Mouse (Mus musculus) liver, embryonic 16.5 days (tissue): ENCODE results near the gene Dynlrb2. TPM values are rescaled to one million over a fixed set of nuclear protein-coding genes. Genes with fewer than 3 reads are reported as not detected.

Source experiments
- ATAC-seq: fragments of 200-750 bp; cut with Nextera tagmentation; 2 replicates; pipeline ENCODE4 v1.8.0; 2017; ENCODE audit warnings: low read depth, mild to moderate bottlenecking, moderate number of reproducible peaks, moderate library complexity
- H3K27ac ChIP-seq: fragments of 300-500 bp; sonication (generic); 2 replicates; pipeline ENCODE4 v1.5.1; 2014; ENCODE audit warnings: mild to moderate bottlenecking, low read length
- H3K27me3 ChIP-seq: fragments of 300-500 bp; sonication (generic); 2 replicates; pipeline ENCODE4 v1.6.1; 2014; ENCODE audit warnings: low read depth, low read length, mixed read lengths; ENCODE audit not compliant: control insufficient read depth, insufficient read depth
- H3K36me3 ChIP-seq: fragments of 300-500 bp; sonication (generic); 2 replicates; pipeline ENCODE4 v1.6.1; 2014; ENCODE audit warnings: mild to moderate bottlenecking; ENCODE audit not compliant: control insufficient read depth, insufficient read depth
- H3K4me1 ChIP-seq: fragments of 300-500 bp; sonication (generic); 2 replicates; pipeline ENCODE4 v1.6.1; 2014; ENCODE audit warnings: low read depth, low read length, mixed read lengths; ENCODE audit not compliant: control insufficient read depth
- H3K4me2 ChIP-seq: fragments of 300-500 bp; sonication (generic); 2 replicates; pipeline ENCODE4 v1.6.1; 2014; ENCODE audit warnings: low read depth, low read length, mixed read lengths
- H3K4me3 ChIP-seq: fragments of 300-500 bp; sonication (generic); 2 replicates; pipeline ENCODE4 v1.5.1; 2014; ENCODE audit warnings: low read depth, mild to moderate bottlenecking, low read length
- H3K9ac ChIP-seq: fragments of 300-500 bp; sonication (generic); 2 replicates; pipeline ENCODE4 v1.6.1; 2014; ENCODE audit warnings: low read depth, low read length
- H3K9me3 ChIP-seq: fragments of 300-500 bp; sonication (generic); replicated peaks from 2 replicates; pipeline ENCODE4 v1.6.1; 2016; ENCODE audit warnings: low read length; ENCODE audit not compliant: control insufficient read depth
- WGBS: fragments of 180-500 bp; shearing (Covaris S2); extraction: QIAGEN DNeasy Blood & Tissue Kit; methylation state at CpG from one replicate; pipeline ENCODE4 v1.1.7; 2014; ENCODE audit not compliant: insufficient replicate concordance; 5-methylcytosine and 5-hydroxymethylcytosine counted together
- polyA plus RNA-seq: library from polyadenylated mRNA; unstranded; fragments of >200 nt; fragmentation: Nextera tagmentation; extraction: Ambion mirVana; gene quantifications from 2 replicates; pipeline ENCODE4 v1.2.1, GENCODE M21; 2015

The Dynlrb2 gene
- not detected in 2 replicates for polyA plus RNA-seq

GRCm38 (mm10) chr8:116504477-116505120 lies at the start of gene Dynlrb2:
Gene Dynlrb2 (plus strand): TSS chr8:116504974.
- 5% methylated on average over 19 of the region's 19 CpGs for WGBS
- Histone ChIP-seq H3K4me3 (peak within 1 kb of the TSS; percentile 37), H3K4me1 (no peaks in the 10 kb centered on the region), H3K27me3 (no peaks in the 10 kb centered on the region), H3K36me3 (no peaks in the 10 kb centered on the region), H3K9ac (no peak within 1 kb of the TSS), H3K9me3 (no peaks in the 10 kb centered on the region), H3K27ac (no peak within 1 kb of the TSS), H3K4me2 (peak within 1 kb of the TSS; percentile 58)
- peak; percentile 45; the same call in 1 of the 2 replicates for ATAC-seq

- H3K27me3 ChIP-seq = no peaks in the 10 kb centered on the region
- H3K27ac ChIP-seq = no peak overlapping the region
- 53% methylated on average over 11 of the region's 11 CpGs for WGBS
- no peak overlapping the region for H3K4me2 ChIP-seq
- no peaks in the 10 kb centered on the region for H3K4me1 ChIP-seq
- H3K9ac ChIP-seq = no peak overlapping the region
- H3K4me3 ChIP-seq = no peak overlapping the region
- H3K36me3 ChIP-seq = no peaks in the 10 kb centered on the region
- no peak for ATAC-seq
- no peaks in the 10 kb centered on the region for H3K9me3 ChIP-seq
Measured at GRCm38 (mm10) chr8:116458569-116458968, 46.2 kb upstream of the Dynlrb2 start.

- 55% methylated on average over 4 of the region's 4 CpGs for WGBS
- Histone ChIP-seq H3K27me3 (no peaks in the 10 kb centered on the region), H3K9me3 (no peaks in the 10 kb centered on the region), H3K36me3 (no peaks in the 10 kb centered on the region), H3K4me3 (no peak overlapping the region), H3K4me1 (no peaks in the 10 kb centered on the region), H3K9ac (no peak overlapping the region), H3K27ac (no peak overlapping the region), H3K4me2 (no peak overlapping the region)
- ATAC-seq = no peak
Measured at GRCm38 (mm10) chr8:116461472-116461871, 43.3 kb upstream of the Dynlrb2 start.

- H3K9me3 ChIP-seq = no peaks in the 10 kb centered on the region
- no peaks in the 10 kb centered on the region for H3K4me1 ChIP-seq
- 75% methylated on average over 7 of the region's 7 CpGs for WGBS
- no peak overlapping the region for H3K9ac ChIP-seq
- no peaks in the 10 kb centered on the region for H3K27me3 ChIP-seq
- H3K36me3 ChIP-seq = no peaks in the 10 kb centered on the region
- no peak overlapping the region for H3K4me3 ChIP-seq
- no peak overlapping the region for H3K4me2 ChIP-seq
- no peak overlapping the region for H3K27ac ChIP-seq
- no peak for ATAC-seq
Measured at GRCm38 (mm10) chr8:116466586-116466985, 38.2 kb upstream of the Dynlrb2 start.

GRCm38 (mm10) chr8:116467027-116467426 lies 37.7 kb upstream of the Dynlrb2 start:
- 44% methylated on average over 1 of the region's 1 CpGs for WGBS
- Histone ChIP-seq H3K9me3 (no peaks in the 10 kb centered on the region), H3K4me1 (no peaks in the 10 kb centered on the region), H3K27ac (no peak overlapping the region), H3K27me3 (no peaks in the 10 kb centered on the region), H3K9ac (no peak overlapping the region), H3K4me2 (no peak overlapping the region), H3K36me3 (no peaks in the 10 kb centered on the region), H3K4me3 (no peak overlapping the region)
- ATAC-seq = no peak

- ATAC-seq = no peak
- WGBS = 28% methylated on average over 9 of the region's 9 CpGs
- Histone ChIP-seq H3K36me3 (no peaks in the 10 kb centered on the region), H3K9ac (no peak overlapping the region), H3K27ac (no peak overlapping the region), H3K4me1 (no peaks in the 10 kb centered on the region), H3K9me3 (no peaks in the 10 kb centered on the region), H3K4me2 (no peak overlapping the region), H3K4me3 (no peak overlapping the region), H3K27me3 (no peaks in the 10 kb centered on the region)
Measured at GRCm38 (mm10) chr8:116477941-116478340, 26.8 kb upstream of the Dynlrb2 start.

- Histone ChIP-seq H3K9ac (no peak overlapping the region), H3K4me3 (no peak overlapping the region), H3K9me3 (no peaks in the 10 kb centered on the region), H3K4me1 (no peaks in the 10 kb centered on the region), H3K4me2 (no peak overlapping the region), H3K27me3 (no peaks in the 10 kb centered on the region), H3K36me3 (no peaks in the 10 kb centered on the region), H3K27ac (no peak overlapping the region)
- no peak for ATAC-seq
Measured at GRCm38 (mm10) chr8:116478681-116479080, 26.1 kb upstream of the Dynlrb2 start.

GRCm38 (mm10) chr8:116480894-116481293 lies 23.9 kb upstream of the Dynlrb2 start:
- 12% methylated on average over 7 of the region's 7 CpGs for WGBS
- H3K4me2 ChIP-seq = no peak overlapping the region
- ATAC-seq = no peak
- H3K9ac ChIP-seq = no peak overlapping the region
- no peak overlapping the region for H3K4me3 ChIP-seq
- H3K27me3 ChIP-seq = no peaks in the 10 kb centered on the region
- no peaks in the 10 kb centered on the region for H3K4me1 ChIP-seq
- no peaks in the 10 kb centered on the region for H3K36me3 ChIP-seq
- H3K9me3 ChIP-seq = no peaks in the 10 kb centered on the region
- H3K27ac ChIP-seq = no peak overlapping the region

- H3K9ac ChIP-seq = no peak overlapping the region
- no peak overlapping the region for H3K4me2 ChIP-seq
- WGBS = 44% methylated on average over 3 of the region's 3 CpGs
- no peak overlapping the region for H3K4me3 ChIP-seq
- ATAC-seq = no peak
- H3K9me3 ChIP-seq = no peaks in the 10 kb centered on the region
- no peaks in the 10 kb centered on the region for H3K27me3 ChIP-seq
- no peak overlapping the region for H3K27ac ChIP-seq
- H3K4me1 ChIP-seq = no peaks in the 10 kb centered on the region
- H3K36me3 ChIP-seq = no peaks in the 10 kb centered on the region
Measured at GRCm38 (mm10) chr8:116482738-116483137, 22.0 kb upstream of the Dynlrb2 start.
